Mouse (Mus musculus) small intestine, adult 2 months (tissue): ENCODE data around the gene Pgap1. TPM values are rescaled to one million over a fixed set of nuclear protein-coding genes. Genes with fewer than 3 reads are reported as not detected.

Experiments
- H3K27ac ChIP-seq: fragments of 200-500 bp; 2 replicates; pipeline ENCODE4 v1.5.1; 2012; ENCODE audit warnings: low read depth, low read length, control low read depth, inconsistent platforms; ENCODE audit not compliant: insufficient read depth
- H3K27me3 ChIP-seq: fragments of 200-500 bp; 2 replicates; pipeline ENCODE4 v1.6.1; 2012; ENCODE audit warnings: mild to moderate bottlenecking, moderate library complexity, low read length, inconsistent platforms; ENCODE audit not compliant: control insufficient read depth, insufficient read depth
- H3K36me3 ChIP-seq: fragments of 200-500 bp; 2 replicates; pipeline ENCODE4 v1.6.1; 2012; ENCODE audit warnings: mild to moderate bottlenecking, low read length, control low read depth, inconsistent platforms; ENCODE audit not compliant: control insufficient read depth, insufficient read depth
- H3K4me1 ChIP-seq: fragments of 200-500 bp; 2 replicates; pipeline ENCODE4 v1.6.1; 2012; ENCODE audit warnings: low read length, inconsistent platforms, mixed read lengths; ENCODE audit not compliant: control insufficient read depth, insufficient read depth, insufficient read length
- H3K4me3 ChIP-seq: fragments of 200-500 bp; 2 replicates; pipeline ENCODE4 v1.5.1; 2012; ENCODE audit warnings: low read depth, mild to moderate bottlenecking, control low read depth, inconsistent platforms, low read length, moderate library complexity
- CTCF ChIP-seq: fragments of 200-500 bp; IDR thresholded peaks from 2 replicates; pipeline ENCODE4 v1.5.1; 2012; ENCODE audit warnings: low read depth, mild to moderate bottlenecking, control low read depth, inconsistent platforms, low read length, moderate library complexity, mixed read lengths; ENCODE audit not compliant: insufficient replicate concordance, insufficient read length; ENCODE audit errors: extremely low read depth
- POLR2A ChIP-seq: fragments of 200-500 bp; IDR thresholded peaks from 2 replicates; pipeline ENCODE4 v1.6.1; 2012; ENCODE audit warnings: low read depth, mild to moderate bottlenecking, control low read depth, inconsistent platforms, low read length, moderate library complexity
- WGBS: fragments of 180-500 bp; shearing (Covaris S2); methylation state at CpG from one replicate; pipeline ENCODE4 v1.1.7; 2018; 5-methylcytosine and 5-hydroxymethylcytosine counted together
- polyA plus RNA-seq: library from polyadenylated mRNA; depleted of rRNA; stranded (reverse); fragments of >200 nt; gene quantifications from 2 replicates; pipeline ENCODE4 v1.2.3, GENCODE M21; 2012

The Pgap1 gene
- polyA plus RNA-seq, 1 experiment: 0.61 TPM

DNA sequence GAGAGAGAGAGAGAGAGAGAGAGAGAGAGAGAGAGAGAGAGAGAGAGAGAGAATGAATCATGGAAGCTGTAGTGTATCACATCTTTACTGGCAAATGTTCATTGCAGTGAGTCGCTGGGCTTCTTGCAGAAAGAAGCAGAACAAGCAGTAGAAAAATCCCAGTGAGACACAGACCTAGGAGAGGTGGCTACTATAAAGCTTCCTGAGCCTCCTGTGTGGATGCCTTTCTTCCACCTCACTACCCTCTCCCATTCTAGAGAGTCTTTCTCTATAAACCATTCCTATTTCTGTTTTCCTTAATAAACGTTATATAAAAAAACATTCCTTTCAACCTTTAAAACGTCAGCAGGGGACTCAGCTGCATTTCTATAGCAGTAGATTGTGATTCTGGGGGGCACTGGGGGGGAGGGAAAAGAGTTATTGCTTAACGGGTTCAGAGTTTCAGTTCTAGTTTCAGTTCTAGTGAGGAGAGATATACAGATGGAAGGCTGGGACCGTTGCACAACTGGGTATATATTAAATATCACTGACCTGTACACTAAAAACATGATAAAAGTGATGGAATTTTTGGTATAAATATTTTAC, 28.6 kb upstream of the Pgap1 start:
- peaks cover 9% of the 10 kb centered on the region; the same call in 1 of the 2 replicates for H3K4me1 ChIP-seq
- no peak overlapping the region for H3K4me3 ChIP-seq
- H3K27ac ChIP-seq: peak overlapping the region; percentile 43; the same call in 1 of the 2 replicates
- H3K27me3 ChIP-seq: no peaks in the 10 kb centered on the region
- WGBS: 25% methylated on average over 5 of the region's 5 CpGs
- H3K36me3 ChIP-seq: no peaks in the 10 kb centered on the region
- TF ChIP-seq POLR2A (no peak), CTCF (no peak)

DNA sequence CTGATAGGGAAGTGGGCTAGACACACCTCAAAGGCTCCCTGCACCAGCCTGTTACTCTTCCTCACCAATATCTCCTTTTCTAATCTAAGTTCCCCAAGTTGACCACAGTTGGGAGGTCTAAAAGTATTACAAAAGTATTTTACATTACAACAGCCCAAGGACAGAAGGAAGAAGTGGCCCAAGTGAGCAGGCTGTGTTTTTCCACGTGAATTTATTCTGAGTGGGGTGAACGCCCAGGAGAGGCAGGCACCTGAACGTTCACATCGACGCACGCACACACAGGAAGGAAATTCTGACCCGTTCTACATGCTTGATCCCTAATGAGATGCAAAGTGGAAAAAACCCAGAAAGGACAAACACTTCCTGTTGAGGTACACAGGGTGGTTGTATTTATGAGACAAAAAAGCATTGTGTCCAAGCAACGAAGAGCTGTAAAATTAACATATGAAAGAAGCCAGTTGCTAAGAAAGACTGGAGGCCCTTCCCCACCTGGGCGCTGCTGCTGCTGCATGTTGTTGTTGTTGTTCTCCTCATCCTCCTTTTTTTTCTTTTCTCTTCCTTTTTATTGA, 27.9 kb upstream of the Pgap1 start:
- Histone ChIP-seq H3K27ac (peak overlapping the region; percentile 43; the same call in 1 of the 2 replicates), H3K36me3 (no peaks in the 10 kb centered on the region), H3K4me1 (peaks cover 9% of the 10 kb centered on the region; the same call in 1 of the 2 replicates), H3K4me3 (no peak overlapping the region), H3K27me3 (no peaks in the 10 kb centered on the region)
- TF ChIP-seq POLR2A (no peak), CTCF (no peak)
- WGBS: 35% methylated on average over 9 of the region's 9 CpGs

DNA sequence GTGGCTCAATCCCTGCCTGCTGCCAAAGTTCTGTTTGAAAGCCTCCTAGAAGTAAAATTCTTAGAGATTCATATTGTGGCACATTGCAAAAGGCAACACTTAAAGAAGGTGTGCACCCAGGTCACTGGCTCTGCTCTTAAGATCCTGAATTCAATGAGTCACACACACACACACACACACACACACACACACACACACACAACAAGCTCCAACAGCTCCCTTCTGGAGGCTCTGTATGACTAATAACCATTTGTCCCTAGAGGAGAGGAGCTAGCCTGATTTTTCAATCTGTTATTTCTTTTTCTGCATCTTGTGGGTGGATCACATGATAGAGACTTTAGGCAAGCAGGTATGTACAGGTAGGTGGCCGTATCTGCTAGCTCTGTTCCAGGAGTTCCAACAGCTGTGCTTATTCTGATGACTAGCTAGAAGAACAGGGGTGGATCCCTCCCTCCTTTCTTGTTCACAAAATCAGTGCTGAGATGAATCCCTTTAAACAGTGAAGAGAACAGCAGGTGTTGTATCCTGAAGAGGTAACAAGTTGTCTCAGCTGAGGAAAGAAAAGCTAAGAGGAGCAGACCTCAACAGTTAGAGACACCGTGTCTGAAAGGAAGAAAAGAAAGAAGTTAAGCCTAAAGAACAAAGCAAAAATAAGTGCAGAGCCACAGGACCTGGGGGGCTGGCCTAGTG, 27.2 kb upstream of the Pgap1 start:
- Histone ChIP-seq H3K27ac (peak overlapping the region; percentile 38), H3K4me3 (no peak overlapping the region), H3K36me3 (no peaks in the 10 kb centered on the region), H3K27me3 (no peaks in the 10 kb centered on the region), H3K4me1 (peaks cover 9% of the 10 kb centered on the region; the same call in 1 of the 2 replicates)
- 64% methylated on average over 2 of the region's 2 CpGs for WGBS
- no peak for TF ChIP-seq POLR2A
- no peak for TF ChIP-seq CTCF

DNA sequence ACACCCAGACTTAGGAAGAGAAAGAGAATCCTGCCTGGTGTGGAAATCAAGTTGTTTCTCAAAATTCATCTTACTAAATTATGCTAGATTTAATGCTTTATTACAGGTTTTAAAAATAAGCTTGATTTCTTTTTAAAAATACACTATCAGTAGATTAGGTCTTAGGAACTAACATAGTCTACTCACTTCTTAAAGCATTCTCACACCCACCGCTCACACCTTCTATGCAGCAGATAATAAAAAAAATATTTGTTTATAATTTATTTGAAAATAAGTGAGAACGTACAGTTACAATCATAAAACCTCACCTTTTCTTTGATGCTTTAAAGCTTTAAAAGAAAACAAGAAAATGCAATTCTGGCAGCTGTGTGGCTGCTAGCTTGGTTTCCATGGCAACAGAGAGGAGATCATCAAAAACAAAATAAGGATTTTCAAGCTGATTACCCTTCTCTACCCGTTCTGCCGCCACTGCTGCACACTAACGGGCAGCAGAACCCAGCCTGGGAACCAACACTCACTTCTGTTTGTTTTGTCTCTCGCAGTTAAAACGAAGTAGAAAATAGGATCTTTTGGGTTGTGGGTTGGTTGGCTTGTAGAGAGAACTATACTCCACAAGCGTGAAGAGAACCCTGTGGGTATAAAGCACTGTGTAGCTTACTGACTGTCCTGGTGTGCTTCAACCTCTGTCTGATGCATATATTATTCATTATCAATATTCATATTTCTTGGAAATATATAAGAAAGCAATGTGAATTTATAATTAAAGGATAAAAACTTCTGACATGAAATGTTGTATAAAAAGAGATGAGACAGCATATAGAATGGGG, 21.1 kb upstream of the Pgap1 start:
- no peak overlapping the region for H3K27ac ChIP-seq
- no peak for TF ChIP-seq CTCF
- no peak for TF ChIP-seq POLR2A
- H3K27me3 ChIP-seq: no peaks in the 10 kb centered on the region
- 0 out of 2 replicates have a peak, but pooled peaks cover 2% of the 10 kb centered on the region for H3K4me1 ChIP-seq
- no peaks in the 10 kb centered on the region for H3K36me3 ChIP-seq
- no peak overlapping the region for H3K4me3 ChIP-seq
- 64% methylated on average over 8 of the region's 8 CpGs for WGBS

DNA sequence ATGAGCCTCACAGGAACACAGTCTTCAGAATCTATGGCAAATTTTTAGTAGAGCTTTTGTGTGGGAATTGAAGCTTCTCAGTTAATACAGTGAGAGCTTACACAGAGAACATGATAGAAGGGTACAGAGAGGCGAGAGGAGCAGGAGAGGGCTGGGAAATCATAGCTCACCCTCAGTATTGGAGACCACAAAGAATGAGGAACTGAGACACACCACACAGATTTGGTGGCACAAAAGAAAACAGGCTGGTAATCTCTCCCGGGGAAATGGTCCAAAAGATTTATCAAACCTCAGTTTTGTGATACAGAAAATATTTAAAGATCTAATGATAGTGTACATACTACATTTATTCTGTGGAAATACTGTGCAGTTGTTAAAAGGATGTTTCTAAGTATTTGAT, 11.6 kb upstream of the Pgap1 start:
- H3K36me3 ChIP-seq: no peaks in the 10 kb centered on the region
- H3K27me3 ChIP-seq: no peaks in the 10 kb centered on the region
- TF ChIP-seq POLR2A (no peak), CTCF (no peak)
- H3K4me1 ChIP-seq: no peaks in the 10 kb centered on the region
- no peak overlapping the region for H3K27ac ChIP-seq
- WGBS: 70% methylated on average over 2 of the region's 2 CpGs
- H3K4me3 ChIP-seq: no peak overlapping the region

DNA sequence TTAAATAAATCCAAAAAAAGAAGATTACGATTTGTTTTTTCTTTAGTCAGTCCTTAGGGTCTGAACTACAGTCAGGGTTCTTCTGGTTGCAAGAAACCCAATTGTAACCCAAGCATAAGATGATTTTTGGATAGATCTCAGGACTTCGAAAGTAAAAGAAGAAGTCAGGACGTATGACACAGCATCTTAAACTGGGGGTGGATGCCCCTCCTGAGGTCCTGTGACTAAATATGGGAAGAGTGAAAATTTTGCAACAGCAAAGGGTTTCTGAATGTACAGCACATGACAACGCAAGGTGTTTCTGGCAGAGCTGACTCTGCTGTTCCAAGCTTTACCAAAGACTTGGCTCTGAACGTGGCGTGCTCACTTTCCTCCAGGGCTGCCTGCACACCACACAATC, 6.4 kb upstream of the Pgap1 start:
- WGBS: 89% methylated on average over 6 of the region's 6 CpGs

More for the DNA sequence above, 6.4 kb upstream of the Pgap1 start:
- H3K27ac ChIP-seq: no peak overlapping the region
- no peak overlapping the region for H3K4me3 ChIP-seq
- TF ChIP-seq POLR2A: no peak
- no peak for TF ChIP-seq CTCF
- H3K36me3 ChIP-seq: no peaks in the 10 kb centered on the region
- no peaks in the 10 kb centered on the region for H3K27me3 ChIP-seq
- H3K4me1 ChIP-seq: no peaks in the 10 kb centered on the region
